Mouse (Mus musculus): ENCODE data around the gene Il34.

The Il34 gene

GRCm38 (mm10) chr8:110805669-110806068 lies at the start of gene Il34:
Il34 (minus strand) TSS chr8:110805924.
- WGBS: 44% methylated on average over 12 of the region's 12 CpGs

GRCm38 (mm10) chr8:110851186-110851585 lies 45.5 kb upstream of the Il34 start:
- 94% methylated on average over 10 of the region's 10 CpGs for WGBS

GRCm38 (mm10) chr8:110847645-110848495 lies 42.1 kb upstream of the Il34 start:
- WGBS: 51% methylated on average over 14 of the region's 14 CpGs

- WGBS: under 1% methylated on average over 13 of the region's 13 CpGs
Measured at GRCm38 (mm10) chr8:110847171-110847549, 41.4 kb upstream of the Il34 start.

GRCm38 (mm10) chr8:110846405-110847170 lies 40.9 kb upstream of the Il34 start, which contains the start of the genes Cog4 and Sf3b3:
Cog4 (plus strand) TSS chr8:110846600.
Sf3b3 (minus strand) TSS chr8:110846787.
- WGBS: under 1% methylated on average over 53 of the region's 53 CpGs

- WGBS: 5% methylated on average over 17 of the region's 17 CpGs
Measured at GRCm38 (mm10) chr8:110845821-110846404, 40.2 kb upstream of the Il34 start.

GRCm38 (mm10) chr8:110844941-110845340 lies 39.2 kb upstream of the Il34 start:
- WGBS: 36% methylated on average over 3 of the region's 3 CpGs

- 53% methylated on average over 5 of the region's 5 CpGs for WGBS
Measured at GRCm38 (mm10) chr8:110843207-110843606, 37.5 kb upstream of the Il34 start.

- WGBS: 73% methylated on average over 3 of the region's 3 CpGs
Measured at GRCm38 (mm10) chr8:110842012-110842574, 36.4 kb upstream of the Il34 start.

GRCm38 (mm10) chr8:110831956-110832355 lies 26.2 kb upstream of the Il34 start:
- 69% methylated on average over 3 of the region's 3 CpGs for WGBS

- 75% methylated on average over 3 of the region's 3 CpGs for WGBS
Measured at GRCm38 (mm10) chr8:110828511-110828910, 22.8 kb upstream of the Il34 start.

- WGBS: 40% methylated on average over 1 of the region's 1 CpGs
Measured at GRCm38 (mm10) chr8:110824861-110825260, 19.1 kb upstream of the Il34 start.

- 73% methylated on average over 3 of the region's 3 CpGs for WGBS
Measured at GRCm38 (mm10) chr8:110821960-110822359, 16.2 kb upstream of the Il34 start.

- 73% methylated on average over 2 of the region's 2 CpGs for WGBS
Measured at GRCm38 (mm10) chr8:110820257-110820656, 14.5 kb upstream of the Il34 start.

- WGBS: 75% methylated on average over 3 of the region's 3 CpGs
Measured at GRCm38 (mm10) chr8:110818593-110818992, 12.9 kb upstream of the Il34 start.

GRCm38 (mm10) chr8:110816990-110817389 lies 11.3 kb upstream of the Il34 start:
- 88% methylated on average over 1 of the region's 1 CpGs for WGBS

- whole genome bisulfite sequencing: 37% methylated on average over 3 of the region's 3 CpGs
Measured at GRCm38 (mm10) chr8:110815308-110815707, 9.6 kb upstream of the Il34 start.

- 78% methylated on average over 7 of the region's 7 CpGs for WGBS
Measured at GRCm38 (mm10) chr8:110813081-110813812, 7.5 kb upstream of the Il34 start.

GRCm38 (mm10) chr8:110812349-110813080 lies 6.8 kb upstream of the Il34 start:
- WGBS: 94% methylated on average over 7 of the region's 7 CpGs

GRCm38 (mm10) chr8:110811793-110812192 lies 6.1 kb upstream of the Il34 start:
- 89% methylated on average over 7 of the region's 7 CpGs for WGBS

- WGBS: 86% methylated on average over 3 of the region's 3 CpGs
Measured at GRCm38 (mm10) chr8:110811116-110811515, 5.4 kb upstream of the Il34 start.
